Mouse (Mus musculus) forelimb bud, embryonic 11.5 days (tissue): ENCODE measurements around the gene Tubb2a.

ENCODE experiments used
- DNase-seq: peaks from one replicate; pipeline ENCODE4 v3.0.0-alpha.2; 2012; ENCODE audit warnings: low read depth, low spot score

Gene Tubb2a

DNA sequence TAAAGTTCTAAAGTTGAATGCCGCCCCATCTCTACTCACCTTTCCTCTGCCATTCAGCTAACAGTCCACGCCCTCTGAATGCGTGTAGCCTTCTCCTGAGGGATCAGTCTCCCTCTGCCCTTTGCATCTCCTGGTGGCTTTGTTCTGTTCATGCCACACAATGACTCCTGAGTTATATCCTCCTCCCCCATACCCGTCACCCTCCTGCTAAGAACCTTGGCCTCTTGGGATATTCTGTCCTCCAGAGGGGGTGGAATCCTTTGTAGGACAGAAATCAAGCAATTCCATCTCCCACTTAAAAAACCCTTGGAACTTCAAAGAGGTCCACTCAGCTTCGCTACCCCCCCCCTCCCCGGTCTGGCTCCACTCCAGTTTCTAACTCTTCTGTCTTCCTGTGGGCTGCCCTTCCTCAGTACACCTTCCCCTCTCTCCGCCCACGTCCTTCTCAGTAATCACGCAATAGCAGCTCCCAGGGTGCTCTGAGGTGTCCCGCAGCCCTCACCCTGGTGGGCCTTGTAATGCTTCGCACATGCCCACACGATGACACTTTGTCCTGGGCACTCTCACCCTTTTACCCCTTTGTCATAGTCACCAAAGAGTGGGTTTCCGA lies 24.0 kb downstream of the Tubb2a start:
- no peak for DNase-seq

DNA sequence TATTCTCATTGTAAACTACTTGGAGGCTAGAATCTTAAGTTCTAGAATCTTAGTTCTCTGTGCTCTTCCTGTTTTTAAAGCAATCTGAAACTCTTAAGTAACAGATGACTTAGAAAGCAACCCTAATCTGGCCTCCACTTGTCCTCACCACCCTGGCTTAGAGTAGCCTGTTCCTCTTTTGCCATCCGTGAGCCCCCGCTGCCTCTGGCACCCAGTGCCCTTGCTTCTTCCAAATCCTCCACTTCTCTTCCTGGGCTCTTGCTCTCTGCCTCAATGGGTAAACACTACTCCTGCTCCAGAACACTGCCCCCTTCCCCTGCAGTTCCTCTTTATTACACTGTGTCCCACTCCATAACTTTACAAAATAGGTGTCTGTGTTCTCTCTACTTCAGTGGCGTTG lies 26.1 kb downstream of the Tubb2a start:
- DNase-seq = no peak

GRCm38 (mm10) chr13:34050479-34050878 lies 27.3 kb downstream of the Tubb2a start:
- DNase-seq = no peak

DNA sequence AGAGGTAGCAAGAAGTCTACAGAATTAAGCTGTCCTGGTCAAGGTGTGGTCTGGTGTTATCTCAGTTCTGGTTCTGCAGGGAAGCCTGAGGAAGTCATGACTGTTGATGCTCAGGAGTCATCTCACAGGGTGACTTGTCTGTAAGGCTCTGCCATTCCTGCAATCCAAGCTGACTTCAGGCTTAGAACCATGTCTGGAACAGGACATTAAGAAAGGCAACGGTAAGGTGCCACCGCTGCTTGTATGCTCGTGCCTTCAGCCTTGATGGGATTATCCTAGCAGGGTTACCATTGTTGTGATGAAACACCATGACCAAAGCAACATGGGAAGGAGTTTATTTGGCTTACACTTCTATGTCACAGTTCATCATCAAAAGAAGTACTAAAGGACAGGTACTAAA lies 30.3 kb downstream of the Tubb2a start:
- DNase-seq = no peak

- peak; percentile 75 for DNase-seq
These were observed 31.3 kb downstream of the Tubb2a start for GRCm38 (mm10) chr13:34046421-34047012.

DNA sequence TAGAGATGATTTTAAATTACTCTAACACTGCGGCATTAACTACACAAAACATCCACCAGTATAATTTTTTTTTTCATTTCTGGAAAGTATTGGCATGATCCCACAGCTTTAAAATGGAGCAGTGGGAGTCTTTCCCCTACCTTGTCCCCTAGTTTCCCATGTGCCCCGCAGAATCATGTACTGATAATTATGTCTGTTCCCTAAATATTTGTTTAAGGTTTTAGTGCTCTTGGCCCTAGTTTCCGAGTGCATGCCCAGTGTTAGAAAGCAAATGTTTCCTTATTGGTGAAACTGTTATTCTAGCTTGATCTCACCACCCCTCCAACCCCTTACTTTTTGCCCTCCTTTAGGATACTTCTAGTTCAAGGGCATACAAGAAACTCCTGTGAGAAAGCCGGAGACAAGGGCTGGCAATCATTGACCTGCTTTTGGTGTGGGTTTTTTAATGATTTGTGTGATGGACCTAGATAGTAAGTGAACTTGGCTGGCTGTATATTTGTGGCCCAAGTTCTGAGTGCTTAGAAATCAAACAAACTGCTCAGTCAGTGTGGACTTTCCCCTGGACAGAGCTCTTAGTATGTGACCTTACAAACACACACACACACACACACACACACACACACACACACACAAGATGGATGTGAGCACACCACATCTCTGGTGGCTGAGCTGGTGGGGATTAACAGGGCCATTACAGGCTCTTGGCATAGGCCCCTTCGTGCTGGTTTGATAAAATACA lies 32.1 kb downstream of the Tubb2a start:
- no peak for DNase-seq

DNA sequence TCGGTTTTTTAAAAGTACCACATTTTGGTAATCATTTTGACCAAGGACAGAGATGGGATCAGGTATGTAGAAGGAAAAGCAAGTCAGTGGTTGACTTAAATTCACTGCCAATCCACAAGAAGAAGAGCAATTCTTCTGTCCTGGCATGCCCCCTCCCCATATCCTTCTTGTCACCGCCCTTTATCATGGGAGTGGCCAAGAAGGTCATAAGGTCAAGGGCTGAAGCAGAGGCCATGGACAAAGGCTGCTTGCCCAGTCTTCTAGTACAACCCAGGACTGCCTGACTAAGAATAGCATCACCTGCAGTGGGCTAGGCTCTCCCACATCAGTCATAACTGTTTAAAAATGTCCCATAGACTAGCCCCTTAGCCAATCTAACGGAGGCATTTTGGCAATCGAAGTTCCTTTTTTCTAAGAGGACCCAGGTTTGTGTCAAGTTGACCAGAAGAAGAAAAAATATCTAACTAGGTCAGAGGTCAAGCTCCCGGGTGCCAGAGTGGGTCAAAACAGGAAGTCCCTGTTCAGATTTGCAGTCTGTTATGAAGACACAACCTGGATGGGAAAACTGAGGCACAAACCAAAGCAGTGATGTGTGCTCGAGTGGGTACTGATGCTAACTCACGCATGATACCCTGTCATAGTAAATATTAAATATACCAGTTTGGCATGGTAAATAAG lies 34.0 kb downstream of the Tubb2a start:
- no peak for DNase-seq

GRCm38 (mm10) chr13:34040091-34040490 lies 37.7 kb downstream of the Tubb2a start:
- no peak for DNase-seq

DNA sequence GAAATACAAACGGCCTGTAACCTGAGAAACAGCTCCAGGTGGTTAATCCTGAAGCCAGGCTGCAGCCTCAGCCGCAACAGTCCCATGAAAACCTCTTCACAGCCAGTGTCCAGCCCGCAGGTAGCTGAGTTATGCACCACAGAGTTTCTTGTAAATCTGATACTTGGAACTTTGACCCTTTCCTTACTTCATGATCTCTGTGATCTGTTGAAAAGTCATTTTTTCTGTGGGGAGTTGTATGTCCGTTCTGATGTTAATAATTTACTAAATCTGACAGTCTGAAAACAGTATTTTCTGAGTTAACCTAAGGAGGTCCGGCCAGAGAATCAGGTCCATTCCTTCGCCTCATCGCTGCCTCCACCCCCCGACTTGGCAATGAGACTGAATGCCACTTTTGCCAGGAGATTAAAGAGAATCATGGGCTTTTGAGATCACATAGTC lies 38.9 kb downstream of the Tubb2a start:
- DNase-seq = peak; percentile 7

- DNase-seq = peak; percentile 9
These were observed 39.8 kb downstream of the Tubb2a start for GRCm38 (mm10) chr13:34038056-34038432.

- peak; percentile 91 for DNase-seq
These were observed 40.4 kb downstream of the Tubb2a start, which contains the start of gene Bphl for GRCm38 (mm10) chr13:34037172-34038055. TSS of gene Bphl (plus strand) at chr13:34037597.

DNA sequence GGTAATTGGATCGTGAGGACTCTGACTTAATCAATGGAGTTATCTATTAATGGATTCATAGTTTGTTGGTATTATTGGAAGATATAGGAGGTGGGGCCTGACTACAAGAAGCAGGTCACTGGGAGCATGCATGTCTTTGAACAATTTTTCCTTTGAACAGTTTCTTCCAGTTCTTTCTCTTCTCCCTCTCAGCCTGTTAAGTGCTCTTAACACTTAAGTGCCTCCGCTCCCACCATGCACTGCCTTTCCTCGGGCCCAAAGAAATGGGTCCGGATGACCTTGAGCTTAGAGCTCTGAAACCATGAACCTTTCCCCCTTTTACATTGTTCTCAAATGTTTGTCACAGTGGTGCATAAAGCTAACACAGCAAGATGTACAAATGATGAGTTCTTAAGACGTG lies 41.1 kb downstream of the Tubb2a start:
- DNase-seq = no peak

- no peak for DNase-seq
These were observed 42.4 kb downstream of the Tubb2a start for GRCm38 (mm10) chr13:34035424-34035823.

- no peak for DNase-seq
These were observed 45.8 kb downstream of the Tubb2a start for GRCm38 (mm10) chr13:34032041-34032440.
